Mouse (Mus musculus): Measurements from ENCODE around the gene Eapp. TPM values are rescaled to one million over a fixed set of nuclear protein-coding genes. Genes with fewer than 3 reads are reported as not detected.

Eapp gene
- polyA plus RNA-seq (2017; shearing (Covaris generic)), result 10 to 100 TPM; 83.4 to 98.3 TPM

DNA sequence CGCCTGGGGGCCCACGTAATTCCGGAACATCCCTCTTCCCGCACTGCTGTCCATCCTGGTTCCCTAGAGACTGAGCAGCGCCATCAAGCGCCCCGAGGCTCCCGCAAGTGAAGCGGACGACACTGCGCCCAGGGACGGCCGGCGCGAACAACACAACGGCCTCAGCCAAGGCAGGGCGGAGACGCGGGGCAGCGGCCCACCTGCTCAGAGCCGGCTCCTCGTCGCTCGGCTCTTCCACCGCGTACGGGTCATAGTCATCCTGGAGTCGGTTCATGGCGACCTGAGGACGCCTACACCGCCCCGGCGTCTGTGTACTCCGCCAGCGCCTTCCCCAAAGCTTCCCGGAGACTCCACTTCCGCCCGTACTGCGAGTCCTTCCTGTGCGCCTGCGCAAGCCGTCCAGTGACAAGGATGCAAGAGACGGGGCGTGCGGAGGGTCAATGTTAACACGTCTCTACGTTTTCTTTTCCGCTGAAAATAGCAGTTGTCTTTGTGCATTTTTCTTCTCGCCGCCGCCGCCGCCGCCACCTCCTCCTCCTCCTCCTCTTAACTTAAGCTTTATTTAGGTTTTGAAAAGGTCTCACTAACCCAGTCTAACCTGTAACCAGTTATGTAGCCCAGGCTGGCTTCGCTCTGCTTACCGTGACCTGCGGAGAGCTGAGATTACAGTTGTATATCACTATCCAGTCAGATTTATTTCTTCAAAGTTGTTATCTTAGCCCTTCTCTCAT lies at the start of gene Eapp:
Gene Eapp, minus strand, starts transcription at position 387 of the 731 bp plus-strand sequence.

GRCm38 (mm10) chr12:54656396-54657171 lies 39.1 kb downstream of the Eapp start, which contains the start of gene Sptssa:
TSS of gene Sptssa (minus strand) at chr12:54656573.

Other genes starting within 250 kb of the Eapp start
- gene Sptssa, start 39.3 kb downstream of the Eapp start, polyA plus RNA-seq (2017; shearing (Covaris generic)), result 100 to 1,000 TPM; 142 to 259 TPM
- 100 to 1,000 TPM in 1 of 2 experiments, 10 to 100 TPM in 1; 94.1 to 126 TPM for gene Snx6, start 99.8 kb upstream of the Eapp start, polyA plus RNA-seq (2017; shearing (Covaris generic))
- 10 to 100 TPM; 25.2 to 36.5 TPM for gene Cfl2, start 167.0 kb upstream of the Eapp start, polyA plus RNA-seq (2017; shearing (Covaris generic))